Mouse (Mus musculus) erythroid progenitor cell, adult 5-6 weeks (primary cell): ENCODE data around the gene Gsap. TPM values are rescaled to one million over a fixed set of nuclear protein-coding genes. Genes with fewer than 3 reads are reported as not detected.
"Not testable (repeated sequence)": the region's sequence is repeated elsewhere in the genome, so short reads cannot be mapped to it uniquely, and the experiment has no call there.

Experiments used
- ATAC-seq: replicated peaks from 2 replicates; pipeline ENCODE4 v1.8.0; 2016; ENCODE audit warnings: moderate number of reproducible peaks, mild to moderate bottlenecking, moderate TSS enrichment, inconsistent platforms; ENCODE audit not compliant: poor library complexity, low FRiP score, severe bottlenecking
- total RNA-seq, 2 experiments: library from RNA; stranded (forward) in 1 of 2; stranded (reverse) in 1 of 2; fragments of 150-400 nt in 1 of 2; fragments of 186-747, 209-891 nt in 1 of 2; gene quantifications; 2 replicates each; pipeline versions ENCODE4 v1.2.3 to v1.2.4; 2015 to 2017; ENCODE audit warnings: low replicate concordance in 2 of 2

Gene Gsap
- total RNA-seq, 2 experiments from 2014 or later: 2.3 to 7.5 TPM

DNA sequence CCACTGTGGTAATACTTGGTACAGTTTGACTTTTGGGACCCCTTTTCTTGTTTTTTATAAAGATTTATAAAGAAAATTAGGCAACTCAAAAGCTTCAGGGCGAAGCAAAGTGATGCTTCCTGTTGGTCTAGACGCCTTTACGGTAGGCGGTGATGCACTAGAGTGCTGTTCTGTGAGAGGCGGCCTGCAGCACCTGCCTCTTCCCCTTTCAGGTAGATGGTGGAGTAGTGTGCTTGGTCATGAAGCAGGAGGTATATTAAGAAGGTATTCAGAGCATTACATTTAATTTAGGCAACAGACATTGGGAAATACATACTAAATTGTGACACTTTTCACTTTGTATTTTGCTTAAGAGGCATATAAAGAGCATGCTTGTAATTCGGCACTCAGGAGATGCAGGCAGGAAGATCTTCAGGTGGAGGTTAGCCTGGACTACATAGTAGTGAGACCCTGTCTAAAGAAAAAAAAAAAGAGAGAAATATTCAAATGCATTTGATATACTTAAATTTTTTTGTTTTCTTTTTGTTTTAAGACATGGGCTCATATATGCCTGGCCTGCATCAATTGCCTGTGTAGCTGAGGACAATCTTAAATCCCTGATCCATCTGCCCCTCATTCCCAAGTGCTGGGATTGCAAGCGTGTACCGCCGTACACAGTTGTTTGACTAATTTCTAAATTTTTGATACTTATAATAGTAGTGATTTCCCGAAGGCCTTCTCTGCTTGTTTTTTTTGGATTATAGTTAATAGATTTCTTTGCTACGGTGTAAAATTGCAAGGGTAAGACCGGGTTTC lies 68.9 kb downstream of the Gsap start:
- no peak for ATAC-seq

DNA sequence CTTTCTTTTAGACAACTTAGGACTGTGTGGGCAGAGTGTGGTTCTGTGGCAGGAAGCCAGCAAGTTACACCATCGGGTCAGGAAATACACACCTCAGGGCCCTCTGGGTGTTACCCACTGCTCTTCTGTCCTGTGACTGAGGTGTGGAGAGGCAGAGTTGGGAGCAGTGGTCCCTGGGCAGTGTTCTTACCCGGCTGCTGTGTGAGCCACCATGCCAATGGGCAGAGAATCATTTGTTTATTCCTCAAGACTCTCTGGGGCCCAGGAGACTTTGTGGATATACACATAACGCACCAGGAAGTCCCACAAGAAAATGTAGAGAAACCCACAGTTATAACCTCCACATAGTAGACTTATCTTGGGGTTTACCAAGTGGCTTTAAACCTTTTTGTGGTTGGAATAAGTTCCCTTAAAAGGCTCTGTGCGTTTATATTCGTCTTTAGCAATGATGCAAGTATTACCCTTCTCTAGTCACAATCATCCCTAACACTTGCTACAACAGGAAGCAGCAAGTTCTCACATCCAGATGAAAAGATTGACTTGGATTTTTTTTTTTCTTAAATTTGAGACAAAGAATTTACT lies 69.6 kb downstream of the Gsap start:
- no peak for ATAC-seq

DNA sequence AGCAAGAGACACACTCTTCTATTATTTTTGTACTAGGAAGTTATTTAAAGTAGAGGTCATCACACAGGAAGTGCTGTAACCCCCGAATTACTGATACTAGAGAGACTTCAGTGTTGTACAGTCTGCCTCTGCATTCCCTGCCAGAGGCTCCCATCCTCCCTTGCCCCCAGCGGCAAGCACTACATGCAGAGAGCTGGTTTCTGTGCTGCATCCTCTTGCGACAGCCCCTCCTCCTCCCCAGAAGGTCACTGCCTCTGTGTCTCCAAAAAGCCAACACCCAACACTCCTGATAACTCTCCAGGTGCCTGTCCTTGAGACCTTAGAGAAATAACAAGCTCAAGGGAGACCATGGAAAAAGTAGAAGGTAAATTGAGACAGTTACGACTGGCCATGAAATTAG lies 71.1 kb downstream of the Gsap start:
- no peak for ATAC-seq

DNA sequence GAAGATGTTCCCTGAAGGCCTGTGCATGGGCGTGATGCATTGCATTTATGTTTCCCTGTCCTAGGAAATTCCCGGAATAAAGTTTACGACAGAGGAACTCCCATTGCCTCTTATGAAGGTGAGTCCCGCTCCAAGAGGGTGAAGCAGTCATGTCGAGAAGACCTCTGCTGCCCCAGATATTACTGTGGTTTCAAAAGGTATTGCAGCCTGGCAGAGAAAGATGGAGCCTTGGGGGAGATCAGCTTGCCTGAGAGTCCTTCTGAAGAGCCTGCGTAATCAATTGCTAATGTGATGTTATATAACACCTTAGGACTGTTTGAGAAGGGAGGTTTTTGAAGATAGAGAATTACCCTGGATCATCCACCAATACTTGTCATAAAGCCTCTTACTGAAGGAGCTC lies 71.8 kb downstream of the Gsap start:
- no peak for ATAC-seq

DNA sequence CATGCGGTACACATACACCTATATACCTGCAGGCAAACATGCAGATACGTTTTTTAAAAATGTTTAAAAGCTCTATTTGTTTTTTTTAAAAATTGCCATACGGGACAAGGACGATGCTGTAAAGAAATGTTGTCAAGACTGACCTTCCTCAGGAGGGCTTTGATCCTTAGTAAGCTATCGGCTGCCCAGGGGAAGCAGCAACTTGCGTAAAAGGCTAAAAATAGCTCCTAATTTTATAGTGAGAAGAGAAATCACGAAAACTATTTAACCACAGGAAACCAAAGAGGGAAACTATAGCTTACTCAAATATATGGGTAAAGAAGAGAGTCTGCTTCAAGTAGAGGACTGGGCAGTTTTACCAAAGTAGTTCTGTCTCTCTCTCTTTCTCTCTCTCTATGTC lies 74.7 kb downstream of the Gsap start:
- no peak for ATAC-seq

DNA sequence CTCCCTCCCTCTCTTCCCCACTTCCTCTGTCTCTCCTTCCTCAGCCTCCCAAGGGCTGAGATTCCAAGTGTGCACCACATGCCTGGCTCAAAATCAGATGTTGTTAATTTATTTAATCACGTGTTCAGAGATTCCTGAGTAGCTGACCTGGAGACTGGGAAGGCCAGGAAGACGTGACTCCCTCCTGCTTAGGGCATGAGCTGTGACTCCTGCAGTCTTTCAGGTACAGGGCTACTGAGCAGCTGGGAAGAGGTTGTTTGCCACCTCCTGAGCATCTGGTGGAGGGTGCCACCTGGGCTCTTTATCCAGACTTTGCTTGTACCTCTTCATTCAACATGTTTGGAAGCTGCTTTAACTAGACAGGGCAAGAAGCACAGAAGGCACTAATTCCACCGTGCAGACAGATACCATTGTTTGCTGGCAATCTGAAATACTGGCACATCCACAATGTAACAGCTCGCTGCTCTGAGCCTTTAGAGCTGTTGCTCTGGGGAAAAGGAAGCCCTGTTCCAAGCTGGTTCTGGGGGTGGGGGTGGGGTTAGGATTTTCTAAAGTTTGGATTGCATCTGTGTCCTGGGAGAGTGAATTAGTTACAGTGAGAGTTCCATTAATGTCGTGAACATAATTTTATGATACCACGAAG lies 75.3 kb downstream of the Gsap start:
- no peak for ATAC-seq

DNA sequence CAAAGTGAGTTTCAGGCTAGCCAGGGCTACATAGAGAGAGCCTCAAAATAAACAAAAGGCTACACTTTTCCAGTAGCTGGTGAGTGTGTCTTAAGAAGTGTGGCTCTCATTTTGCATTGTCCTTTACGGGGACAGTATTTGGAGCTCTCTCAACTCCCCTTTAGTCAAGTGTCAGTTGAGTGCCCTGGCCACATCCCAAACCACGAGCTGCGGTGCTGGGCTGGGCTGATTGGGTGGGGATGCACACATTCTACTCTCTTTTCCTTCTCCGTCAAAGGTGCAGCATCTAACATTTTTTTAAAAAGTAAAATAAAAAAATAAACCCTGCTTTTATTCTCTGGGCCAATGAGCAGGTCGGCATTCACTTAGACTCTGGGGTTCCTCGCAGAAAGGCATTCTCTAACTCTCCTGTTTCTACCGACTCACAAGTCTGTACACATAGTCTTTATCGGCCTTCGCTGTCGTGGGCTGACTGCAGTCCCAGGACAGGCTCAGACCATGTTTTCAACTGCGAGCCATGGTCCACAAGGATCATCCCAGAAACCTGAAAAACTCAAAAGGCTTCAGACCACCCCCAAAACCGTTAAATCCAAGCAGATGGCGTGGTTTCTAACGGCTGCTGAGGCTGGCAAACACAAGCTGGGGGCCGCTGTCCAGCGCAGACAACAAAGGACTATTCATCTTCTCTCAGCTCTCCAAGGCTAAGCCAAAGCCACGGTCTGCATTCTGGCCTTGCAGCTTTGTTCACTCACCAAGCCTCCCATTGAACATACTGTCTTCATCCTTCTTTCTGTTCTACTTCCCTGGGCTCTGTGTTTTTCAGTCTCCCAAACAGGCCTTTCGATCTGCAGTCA lies 77.4 kb downstream of the Gsap start:
- ATAC-seq: no peak

DNA sequence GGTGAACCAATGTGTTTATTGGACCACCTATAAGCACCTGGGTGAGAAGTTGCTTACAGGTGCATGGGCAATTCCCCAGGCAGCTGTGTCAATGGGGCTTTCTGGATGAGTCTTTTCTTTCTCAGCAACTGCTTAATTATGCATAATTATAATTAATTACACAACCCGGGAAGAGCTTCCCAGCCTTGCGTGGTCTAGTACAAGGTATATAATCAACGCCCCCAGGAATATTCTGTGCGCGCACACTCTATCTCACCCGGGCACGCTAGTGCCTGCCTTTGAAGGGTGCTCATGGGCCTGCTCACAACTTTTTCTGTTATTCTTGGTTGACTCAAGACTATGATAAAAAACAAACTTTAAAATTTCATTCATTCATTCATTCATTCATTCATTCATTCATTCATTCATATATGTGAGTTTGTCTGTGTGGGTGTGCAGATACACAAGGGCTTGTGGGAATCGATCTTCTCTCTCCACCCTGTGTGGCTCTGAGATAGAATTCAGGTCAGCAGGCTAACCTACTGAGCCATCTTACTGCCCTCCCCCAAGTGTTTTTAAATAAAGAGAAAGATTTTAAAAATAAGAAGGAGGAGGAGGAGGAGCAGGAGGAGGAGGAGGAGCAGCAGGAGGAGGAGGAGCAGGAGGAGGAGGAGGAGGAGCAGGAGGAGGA lies 78.4 kb downstream of the Gsap start:
- ATAC-seq: no peak

DNA sequence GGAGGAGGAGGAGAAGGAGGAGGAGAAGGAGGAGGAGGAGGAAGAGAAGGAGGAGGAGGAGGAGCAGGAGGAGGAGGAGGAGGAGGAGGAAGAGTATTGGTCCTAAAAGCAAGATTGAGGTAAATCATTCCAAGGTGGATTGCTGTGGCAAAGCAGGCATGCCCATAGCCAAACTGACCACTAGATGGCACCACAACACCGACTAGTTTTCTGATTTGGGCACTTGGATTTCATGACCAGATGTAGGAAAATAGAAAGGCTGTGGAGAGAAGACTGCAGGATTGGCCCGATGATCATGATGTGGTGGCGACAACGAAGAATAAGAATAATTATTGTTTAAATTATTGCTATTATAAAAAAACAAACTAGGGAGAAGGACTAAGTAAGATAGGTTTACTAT lies 79.0 kb downstream of the Gsap start:
- no peak for ATAC-seq

DNA sequence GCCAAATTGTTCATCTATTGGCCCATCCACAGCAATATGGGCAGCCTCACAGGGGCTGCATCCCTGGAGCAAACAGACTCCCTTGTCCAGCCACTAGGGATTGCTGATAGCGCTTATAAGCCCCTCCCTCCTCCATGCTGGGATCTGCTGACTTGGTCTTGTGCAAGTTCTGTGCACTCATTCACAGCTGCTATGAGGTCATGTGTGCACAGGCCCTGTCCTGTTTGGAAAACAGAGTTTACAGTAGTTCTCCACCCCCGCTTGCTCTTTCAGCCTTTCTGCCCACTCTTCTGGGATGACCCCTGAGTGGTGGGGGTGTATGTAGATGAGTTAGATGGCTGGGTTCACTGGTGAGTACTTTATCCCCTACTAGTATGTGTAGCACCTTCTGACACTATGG lies 81.0 kb downstream of the Gsap start:
- no peak for ATAC-seq

DNA sequence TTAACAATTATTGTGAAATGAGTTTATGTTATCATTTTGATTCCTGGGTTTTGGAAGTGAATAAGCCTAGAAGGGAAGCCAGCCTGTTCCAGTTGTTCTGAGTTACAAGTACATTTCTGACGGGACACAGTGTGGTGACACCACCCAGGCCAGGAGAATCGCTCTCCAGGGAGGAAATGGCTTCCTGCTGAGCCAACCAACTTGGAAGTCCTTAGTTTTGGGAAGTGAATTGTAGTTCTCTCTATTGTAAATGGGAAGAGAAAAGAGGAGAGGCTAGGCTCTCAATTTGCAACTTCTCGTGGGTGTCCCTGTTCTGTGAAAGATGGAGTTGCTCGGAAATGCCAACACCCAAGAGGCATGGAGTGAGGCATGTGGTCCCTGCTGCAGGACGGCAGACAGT lies 83.4 kb downstream of the Gsap start:
- ATAC-seq: no peak

DNA sequence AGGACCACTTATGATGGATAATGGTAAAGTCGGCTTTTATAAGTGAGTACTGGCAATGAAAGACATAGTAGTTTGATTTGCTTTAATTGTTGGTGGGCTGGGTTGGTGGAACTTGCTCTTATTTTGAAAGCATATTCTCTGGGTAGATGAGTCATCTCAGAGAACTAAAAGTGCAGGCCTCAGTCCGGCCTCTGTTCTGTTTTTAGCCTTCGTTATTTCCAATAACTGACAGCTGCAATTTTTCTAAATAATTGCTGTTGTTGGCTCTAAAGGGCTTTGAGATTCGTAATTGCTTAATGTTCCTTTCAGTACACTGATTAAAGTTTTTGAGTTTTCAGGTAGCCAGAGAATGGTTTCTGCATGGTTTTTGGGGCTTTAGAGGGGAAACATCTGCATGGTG lies 84.7 kb downstream of the Gsap start:
- no peak for ATAC-seq

DNA sequence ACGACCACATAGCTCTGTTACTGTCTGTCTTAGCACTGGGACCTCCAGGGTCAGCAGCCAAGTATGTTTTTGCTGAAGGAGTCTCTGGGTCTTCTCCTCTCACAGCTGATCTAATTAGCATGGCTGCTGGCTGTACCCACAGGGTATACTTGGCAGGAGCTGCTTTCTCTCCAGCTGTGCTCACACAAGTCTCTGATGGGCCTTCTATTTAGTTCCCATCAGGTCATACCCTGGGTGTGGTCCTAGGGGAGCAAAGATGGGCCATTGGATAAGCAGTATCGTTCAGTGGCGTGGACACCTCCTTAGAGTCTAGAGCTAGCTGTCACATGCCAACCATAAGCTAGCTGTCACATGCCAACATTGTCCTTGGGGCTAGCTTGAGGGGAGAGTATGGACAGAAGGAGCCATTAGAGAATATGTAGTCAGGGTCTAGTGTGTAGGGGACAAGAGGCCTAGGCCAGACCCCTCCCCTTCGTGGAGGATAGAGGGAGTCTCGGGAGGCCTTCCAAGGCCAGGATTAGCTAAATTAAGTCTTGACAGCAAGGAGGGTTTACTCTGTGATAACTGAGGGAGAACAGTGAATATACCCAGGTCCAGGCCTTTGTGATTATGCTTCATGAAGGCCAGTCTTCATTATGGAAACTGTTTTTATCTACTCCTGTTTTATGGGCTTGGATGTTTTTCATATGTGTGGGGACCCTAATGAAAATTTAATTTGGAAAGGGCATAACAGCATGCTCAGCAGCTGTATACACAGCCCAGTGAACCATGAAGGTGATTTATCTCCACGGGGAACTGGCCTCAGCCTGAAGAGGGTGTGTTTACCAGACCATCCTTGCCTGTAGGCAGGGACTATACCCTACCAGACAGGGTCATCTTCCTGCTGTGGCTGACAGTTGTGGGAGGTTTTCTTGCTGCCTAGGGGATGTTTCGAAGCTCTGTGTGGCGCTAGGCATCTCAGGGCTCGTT lies 85.6 kb downstream of the Gsap start:
- ATAC-seq: no peak

DNA sequence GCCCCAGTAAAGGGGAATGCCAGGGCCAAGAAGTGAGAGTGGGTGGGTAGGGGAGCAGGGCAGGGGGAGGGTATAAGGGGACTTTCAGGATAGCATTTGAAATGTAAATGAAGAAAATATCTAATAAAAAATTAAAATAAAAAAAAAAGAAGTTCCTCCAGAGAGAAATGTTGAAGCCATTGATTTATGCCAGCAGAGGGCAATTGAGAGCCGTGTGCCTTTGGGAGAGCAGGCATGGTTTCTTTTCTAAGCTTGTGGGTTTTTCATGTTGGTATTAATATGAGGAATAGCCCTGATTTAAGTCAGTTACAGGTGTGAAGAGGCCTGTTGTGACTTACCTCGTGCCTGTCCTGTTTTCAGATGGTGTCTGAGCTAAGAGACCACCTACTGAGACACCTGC lies 91.6 kb downstream of the Gsap start:
- not testable (repeated sequence) for ATAC-seq

DNA sequence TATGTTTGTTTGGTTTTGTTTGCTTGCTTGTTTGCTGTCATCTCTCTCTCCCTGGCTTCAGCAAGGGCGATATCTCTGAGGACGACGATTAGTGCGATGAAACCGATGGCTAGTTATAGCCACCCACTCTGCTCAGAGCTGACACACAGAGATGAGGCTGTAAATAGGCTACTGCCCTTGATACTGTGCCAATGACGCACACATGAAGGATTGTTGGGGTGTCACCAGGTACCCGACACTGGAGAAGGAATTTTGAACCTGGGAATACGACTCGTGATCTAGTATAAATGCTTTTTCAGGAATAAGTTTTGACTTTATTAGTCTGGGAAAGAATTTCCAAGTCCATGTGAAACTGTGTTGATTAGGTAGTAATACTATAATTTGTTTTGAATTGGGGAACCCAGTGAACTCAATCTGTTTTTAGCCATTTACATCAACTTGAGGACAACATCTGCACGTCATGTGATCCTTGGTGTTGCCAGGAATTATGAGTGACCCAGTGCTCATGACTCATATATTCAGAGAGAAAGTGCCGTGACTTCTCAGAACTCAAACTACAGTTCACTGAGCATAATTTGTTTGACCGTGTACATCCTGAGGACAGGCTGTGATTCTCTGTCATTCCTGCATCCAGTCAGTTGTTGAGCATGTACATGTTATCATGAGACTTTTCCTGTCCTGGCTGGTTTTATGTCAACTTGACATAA lies 97.5 kb downstream of the Gsap start:
- no peak for ATAC-seq

DNA sequence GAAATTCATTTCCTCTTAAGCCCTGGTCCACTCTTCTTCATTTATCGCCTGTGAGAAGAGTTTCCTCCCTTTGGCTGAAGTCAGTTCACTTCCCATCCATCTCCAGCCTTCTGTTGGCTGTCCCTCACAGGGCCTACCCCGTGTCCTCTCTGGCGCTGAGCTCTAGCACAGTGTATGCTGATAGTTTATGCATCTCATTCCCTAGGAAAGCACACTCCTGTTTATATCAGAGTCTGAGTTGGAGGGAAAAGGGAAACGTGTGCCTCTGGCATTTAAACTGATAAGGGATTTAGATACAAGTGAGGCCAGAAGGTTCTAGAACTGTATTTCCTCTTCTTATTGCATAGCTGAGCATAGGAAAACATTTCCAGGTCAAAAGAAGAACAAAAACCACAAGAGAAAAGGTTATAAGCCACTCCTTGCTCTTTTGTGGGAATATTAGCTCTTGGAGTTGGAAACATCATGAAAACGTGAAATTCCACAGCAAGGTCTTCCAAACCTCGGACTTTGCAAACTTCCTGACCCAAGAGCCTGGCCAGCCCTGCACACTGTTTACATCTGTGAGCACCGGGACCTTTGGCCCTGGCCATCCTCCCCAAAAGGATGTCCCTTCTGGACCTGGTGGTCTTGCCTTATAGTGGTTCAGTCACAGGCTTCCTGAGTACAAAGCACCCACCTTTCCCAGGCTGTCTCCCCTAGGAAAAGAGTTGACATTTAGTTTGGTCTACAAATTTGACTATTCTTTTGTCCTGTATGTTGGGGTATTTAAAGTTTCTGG lies 102.8 kb downstream of the Gsap start:
- ATAC-seq: no peak

DNA sequence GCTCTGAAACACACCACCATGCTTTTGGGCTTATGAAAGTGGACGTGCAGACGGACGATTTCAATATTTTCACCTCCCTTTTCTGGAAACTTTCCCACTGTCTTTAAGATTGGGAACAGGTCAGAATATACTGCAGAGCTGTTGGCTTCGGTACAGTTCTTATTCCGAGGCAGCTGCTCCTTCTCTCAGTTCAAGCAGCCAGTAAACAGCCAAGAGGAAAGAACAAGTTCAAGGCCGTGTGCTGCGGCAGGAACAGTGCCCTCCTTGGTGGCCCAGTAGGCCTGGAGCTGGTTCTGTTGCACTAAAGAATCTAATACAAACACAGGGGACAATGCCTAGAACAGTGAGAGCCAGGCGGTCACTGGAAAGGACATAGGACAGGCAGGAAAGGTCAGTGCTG lies 104.5 kb downstream of the Gsap start:
- no peak for ATAC-seq
